Mouse (Mus musculus): ENCODE data around the gene Gm7929. TPM values are rescaled to one million over a fixed set of nuclear protein-coding genes. Genes with fewer than 3 reads are reported as not detected.

Gene Gm7929
- polyA plus RNA-seq (2014; fragmentation: Illumina TruSeq; extraction: RNeasy Lipid Tissue Mini Kit (QIAGEN cat#74804); ENCODE audit: low read depth, low replicate concordance) = not detected

DNA sequence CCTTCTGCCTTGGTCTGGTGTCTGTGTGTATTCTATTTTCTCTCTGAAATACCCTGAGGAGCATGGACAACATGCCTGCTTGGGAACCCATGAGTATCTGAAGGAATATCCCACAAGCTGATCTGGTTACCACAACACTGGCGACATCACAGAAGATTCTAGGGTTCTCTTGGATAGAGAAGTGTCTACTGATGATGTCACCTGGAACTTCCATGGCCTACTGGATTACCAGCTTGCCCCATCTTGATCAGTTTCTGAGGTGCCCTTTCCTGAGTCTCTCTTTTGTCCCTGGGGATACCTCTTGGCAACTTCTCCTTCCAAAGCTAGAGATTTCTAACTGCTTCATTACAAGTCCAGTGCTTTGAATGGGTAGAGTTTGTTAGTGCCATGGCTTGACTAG lies at the start of gene Gm7929:
Gm7929 (minus strand) TSS at position 101 of the 400 bp plus-strand sequence.

GRCm38 (mm10) chr14:41772341-41772740 lies 21.9 kb upstream of the Gm7929 start, which contains the start of gene Gm47189:
Gene Gm47189, minus strand, starts transcription at chr14:41772441.

GRCm38 (mm10) chr14:41701785-41702184 lies 48.6 kb downstream of the Gm7929 start, which contains the start of gene Gm8068:
Gene Gm8068, minus strand, starts transcription at chr14:41701885.

Other genes with a start within 250 kb of the Gm7929 start
- gene Gm7970, start 195.0 kb downstream of the Gm7929 start, polyA plus RNA-seq (2014; fragmentation: Illumina TruSeq; extraction: RNeasy Lipid Tissue Mini Kit (QIAGEN cat#74804); ENCODE audit: low read depth, low replicate concordance) = not detected
- gene 1700049E17Rik2, start 177.4 kb downstream of the Gm7929 start, polyA plus RNA-seq (2014; fragmentation: Illumina TruSeq; extraction: RNeasy Lipid Tissue Mini Kit (QIAGEN cat#74804); ENCODE audit: low read depth, low replicate concordance) = not detected
- gene Gm3072, start 126.0 kb downstream of the Gm7929 start, polyA plus RNA-seq (2014; fragmentation: Illumina TruSeq; extraction: RNeasy Lipid Tissue Mini Kit (QIAGEN cat#74804); ENCODE audit: low read depth, low replicate concordance) = not detected
- not detected for gene Gm3676, start 104.1 kb downstream of the Gm7929 start, polyA plus RNA-seq (2014; fragmentation: Illumina TruSeq; extraction: RNeasy Lipid Tissue Mini Kit (QIAGEN cat#74804); ENCODE audit: low read depth, low replicate concordance)
- not detected for gene Gm8068, start 48.7 kb downstream of the Gm7929 start, polyA plus RNA-seq (2014; fragmentation: Illumina TruSeq; extraction: RNeasy Lipid Tissue Mini Kit (QIAGEN cat#74804); ENCODE audit: low read depth, low replicate concordance)
- gene Gm47189, start 21.8 kb upstream of the Gm7929 start, polyA plus RNA-seq (2014; fragmentation: Illumina TruSeq; extraction: RNeasy Lipid Tissue Mini Kit (QIAGEN cat#74804); ENCODE audit: low read depth, low replicate concordance) = not detected
- not detected for gene Gm7980, start 156.7 kb upstream of the Gm7929 start, polyA plus RNA-seq (2014; fragmentation: Illumina TruSeq; extraction: RNeasy Lipid Tissue Mini Kit (QIAGEN cat#74804); ENCODE audit: low read depth, low replicate concordance)
- gene 1700049E17Rik1, start 174.3 kb upstream of the Gm7929 start, polyA plus RNA-seq (2014; fragmentation: Illumina TruSeq; extraction: RNeasy Lipid Tissue Mini Kit (QIAGEN cat#74804); ENCODE audit: low read depth, low replicate concordance) = not detected
- not detected for gene 1700024B05Rik, start 193.4 kb upstream of the Gm7929 start, polyA plus RNA-seq (2014; fragmentation: Illumina TruSeq; extraction: RNeasy Lipid Tissue Mini Kit (QIAGEN cat#74804); ENCODE audit: low read depth, low replicate concordance)
- gene Gm6401, start 217.3 kb upstream of the Gm7929 start, polyA plus RNA-seq (2014; fragmentation: Illumina TruSeq; extraction: RNeasy Lipid Tissue Mini Kit (QIAGEN cat#74804); ENCODE audit: low read depth, low replicate concordance) = not detected
- not detected for gene Gm3543, start 232.7 kb upstream of the Gm7929 start, polyA plus RNA-seq (2014; fragmentation: Illumina TruSeq; extraction: RNeasy Lipid Tissue Mini Kit (QIAGEN cat#74804); ENCODE audit: low read depth, low replicate concordance)